Mouse (Mus musculus): ENCODE data around the gene P2ry6. TPM values are rescaled to one million over a fixed set of nuclear protein-coding genes. Genes with fewer than 3 reads are reported as not detected.

Gene P2ry6
- polyA plus RNA-seq, 1 experiment = 0.04 TPM

DNA sequence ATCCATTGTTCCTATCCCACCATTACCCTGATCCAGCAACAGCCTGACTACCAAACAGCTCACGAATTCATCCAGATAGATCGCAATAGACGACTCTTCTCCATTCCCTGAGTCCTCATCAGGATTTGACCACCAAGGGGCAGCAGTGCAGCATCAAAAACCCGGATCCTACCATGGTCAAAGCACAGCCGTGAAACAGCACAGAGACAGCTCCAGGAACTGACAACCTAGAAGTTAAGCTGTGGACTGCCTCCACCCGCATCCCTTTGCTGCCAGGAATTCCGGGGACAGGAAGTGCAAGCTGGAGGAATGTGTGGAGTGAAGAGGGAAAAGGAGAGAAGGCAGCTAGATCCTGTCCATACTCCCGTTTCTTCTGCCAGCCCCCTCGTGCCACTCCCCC is 13.6 kb upstream of the P2ry6 start:
- H3K4me3 ChIP-seq (ENCODE audit: insufficient read depth, poor library complexity, severe bottlenecking) = no peak overlapping the region
- TF ChIP-seq USF1 (IDR thresholded peaks at IDR 0.05; ENCODE audit: low read depth) (no peak), CEBPB (IDR thresholded peaks at IDR 0.05; ENCODE audit: low read depth) (no peak), CTCF (IDR thresholded peaks at IDR 0.05; ENCODE audit: control insufficient read depth, insufficient read depth, insufficient read length) (peak; percentile 23)

DNA sequence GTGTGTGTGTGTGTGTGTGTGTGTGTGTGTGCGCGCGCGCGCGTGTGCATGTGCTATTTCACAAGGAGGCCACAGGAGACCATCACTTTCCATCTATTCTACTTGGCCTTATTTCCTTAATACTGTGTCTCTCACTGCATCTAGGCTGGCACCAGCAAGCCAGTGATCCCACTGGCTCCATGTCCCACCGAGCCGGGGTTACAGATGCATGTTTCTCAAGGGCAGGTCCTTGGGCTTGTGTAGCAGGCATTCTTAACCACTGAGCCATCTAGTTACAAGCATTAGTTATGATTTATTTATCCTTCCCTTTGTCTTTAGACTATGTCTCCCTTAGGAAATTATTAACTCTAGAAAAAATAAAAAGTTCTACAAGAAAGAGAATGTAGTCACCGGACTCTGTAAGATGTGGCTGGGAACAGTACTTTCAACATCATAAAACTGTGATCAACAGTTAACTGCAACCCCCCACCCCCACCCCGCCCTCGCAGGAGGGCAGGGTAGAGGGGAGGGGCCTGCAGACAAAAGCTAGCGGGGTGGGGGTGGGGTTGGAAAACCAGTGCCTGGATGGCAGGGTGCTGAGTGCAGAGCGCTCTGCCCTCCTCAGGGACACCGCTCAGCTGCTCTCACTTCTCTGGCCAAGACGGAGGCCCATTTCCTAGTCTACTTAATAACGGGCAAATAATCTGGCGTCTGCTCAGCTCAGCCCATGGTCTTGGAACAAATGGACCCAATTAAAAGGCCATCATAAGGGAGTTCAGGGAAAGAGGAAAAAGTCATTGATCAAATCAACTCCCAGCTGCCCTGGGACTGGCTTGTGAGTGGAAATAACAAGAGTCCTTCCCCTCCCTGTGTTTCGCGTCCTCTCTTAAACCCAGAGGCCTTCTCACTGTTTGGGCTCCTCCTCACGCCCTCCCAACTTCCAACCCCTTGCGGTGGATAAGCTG is 10.3 kb upstream of the P2ry6 start:
- Histone ChIP-seq H3K27me3 (ENCODE audit: control insufficient read depth, insufficient read depth, insufficient read length) (no peaks in the 10 kb centered on the region), H3K79me3 (ENCODE audit: low read depth) (no peaks in the 10 kb centered on the region), H3K36me3 (ENCODE audit: control insufficient read depth, insufficient read depth) (no peaks in the 10 kb centered on the region), H3K79me2 (ENCODE audit: control insufficient read depth, insufficient read depth) (no peaks in the 10 kb centered on the region), H3K4me3 (ENCODE audit: insufficient read depth, poor library complexity, severe bottlenecking) (no peak overlapping the region), H3ac (ENCODE audit: control insufficient read depth, insufficient read length, low read depth) (no peak overlapping the region)
- no peak for TF ChIP-seq CEBPB (IDR thresholded peaks at IDR 0.05; ENCODE audit: low read depth)
- TF ChIP-seq MAX (IDR thresholded peaks at IDR 0.05) = no peak
- TF ChIP-seq FOSL1 (IDR thresholded peaks at IDR 0.05; ENCODE audit: insufficient read depth, low read length, poor library complexity, severe bottlenecking) = no peak
- no peak for TF ChIP-seq USF1 (IDR thresholded peaks at IDR 0.05; ENCODE audit: low read depth)
- no peak for TF ChIP-seq MYOG (IDR thresholded peaks at IDR 0.05; ENCODE audit: control insufficient read depth, extremely low read depth, insufficient read length)
- no peak for TF ChIP-seq CTCF (IDR thresholded peaks at IDR 0.05; ENCODE audit: control insufficient read depth, insufficient read depth, insufficient read length)
- TF ChIP-seq MYOD1 (IDR thresholded peaks at IDR 0.05; ENCODE audit: control insufficient read depth, insufficient read length, low read depth) = no peak

More for the DNA sequence above, 13.6 kb upstream of the P2ry6 start:
- Histone ChIP-seq H3K79me3 (ENCODE audit: low read depth) (no peaks in the 10 kb centered on the region), H3ac (ENCODE audit: control insufficient read depth, insufficient read length, low read depth) (no peak overlapping the region), H3K79me2 (ENCODE audit: control insufficient read depth, insufficient read depth) (no peaks in the 10 kb centered on the region), H3K36me3 (ENCODE audit: control insufficient read depth, insufficient read depth) (no peaks in the 10 kb centered on the region), H3K27me3 (ENCODE audit: control insufficient read depth, insufficient read depth, insufficient read length) (no peaks in the 10 kb centered on the region)

DNA sequence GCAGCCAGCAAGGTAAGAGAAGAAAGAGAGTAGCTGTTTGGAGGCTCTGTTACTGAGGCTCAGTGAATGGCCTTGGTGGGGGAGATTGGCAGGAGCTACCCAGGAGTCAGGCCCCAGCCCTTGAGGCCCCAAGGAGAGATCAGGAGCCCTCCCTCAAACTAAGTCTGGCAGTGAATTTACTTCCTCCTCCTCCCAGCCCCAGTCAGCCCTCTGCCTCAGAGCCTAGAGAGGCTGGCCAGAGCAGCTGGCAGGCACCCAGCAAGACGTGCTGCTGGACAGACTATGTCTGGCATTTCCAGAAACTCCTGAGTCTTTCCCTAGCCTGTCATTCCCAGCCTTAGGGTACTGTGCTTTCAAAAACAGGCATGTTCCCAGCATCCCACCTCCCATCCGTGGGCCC is 4.7 kb upstream of the P2ry6 start:
- Histone ChIP-seq H3K4me3 (ENCODE audit: insufficient read depth, poor library complexity, severe bottlenecking) (no peak overlapping the region), H3K79me2 (ENCODE audit: control insufficient read depth, insufficient read depth) (no peaks in the 10 kb centered on the region), H3K27me3 (ENCODE audit: control insufficient read depth, insufficient read depth, insufficient read length) (no peaks in the 10 kb centered on the region), H3K36me3 (ENCODE audit: control insufficient read depth, insufficient read depth) (no peaks in the 10 kb centered on the region), H3ac (ENCODE audit: control insufficient read depth, insufficient read length, low read depth) (no peak overlapping the region), H3K79me3 (ENCODE audit: low read depth) (no peaks in the 10 kb centered on the region)
- TF ChIP-seq USF1 (IDR thresholded peaks at IDR 0.05; ENCODE audit: low read depth) (no peak), MAX (IDR thresholded peaks at IDR 0.05) (no peak), FOSL1 (IDR thresholded peaks at IDR 0.05; ENCODE audit: insufficient read depth, low read length, poor library complexity, severe bottlenecking) (no peak), MYOG (IDR thresholded peaks at IDR 0.05; ENCODE audit: control insufficient read depth, extremely low read depth, insufficient read length) (no peak), CEBPB (IDR thresholded peaks at IDR 0.05; ENCODE audit: low read depth) (no peak), CTCF (IDR thresholded peaks at IDR 0.05; ENCODE audit: control insufficient read depth, insufficient read depth, insufficient read length) (no peak), MYOD1 (IDR thresholded peaks at IDR 0.05; ENCODE audit: control insufficient read depth, insufficient read length, low read depth) (no peak)

DNA sequence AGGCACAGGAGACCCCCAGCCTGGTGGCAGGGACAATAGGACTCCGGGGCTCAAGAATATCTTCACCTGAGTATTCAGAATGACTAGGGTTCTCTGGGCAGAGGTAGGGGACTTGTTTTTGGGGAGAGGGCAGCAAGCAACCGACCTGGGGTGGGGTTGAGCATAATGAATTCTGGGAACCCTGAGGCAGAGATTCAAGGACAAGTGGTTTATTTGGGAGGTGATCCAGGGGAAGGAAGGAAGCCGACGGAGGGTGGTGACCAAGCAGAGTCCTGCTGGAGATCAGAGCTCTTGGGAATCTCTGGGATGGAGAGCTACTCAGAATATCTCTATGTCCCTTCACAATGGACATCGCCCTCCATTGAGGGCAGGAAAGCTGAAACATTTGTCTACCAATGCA is 3.7 kb upstream of the P2ry6 start:
- Histone ChIP-seq H3K27me3 (ENCODE audit: control insufficient read depth, insufficient read depth, insufficient read length) (no peaks in the 10 kb centered on the region), H3ac (ENCODE audit: control insufficient read depth, insufficient read length, low read depth) (no peak overlapping the region), H3K36me3 (ENCODE audit: control insufficient read depth, insufficient read depth) (no peaks in the 10 kb centered on the region), H3K79me3 (ENCODE audit: low read depth) (no peaks in the 10 kb centered on the region), H3K4me3 (ENCODE audit: insufficient read depth, poor library complexity, severe bottlenecking) (no peak overlapping the region), H3K79me2 (ENCODE audit: control insufficient read depth, insufficient read depth) (no peaks in the 10 kb centered on the region)
- no peak for TF ChIP-seq CTCF (IDR thresholded peaks at IDR 0.05; ENCODE audit: control insufficient read depth, insufficient read depth, insufficient read length)
- TF ChIP-seq MAX (IDR thresholded peaks at IDR 0.05) = no peak
- TF ChIP-seq CEBPB (IDR thresholded peaks at IDR 0.05; ENCODE audit: low read depth) = no peak
- no peak for TF ChIP-seq MYOG (IDR thresholded peaks at IDR 0.05; ENCODE audit: control insufficient read depth, extremely low read depth, insufficient read length)
- no peak for TF ChIP-seq USF1 (IDR thresholded peaks at IDR 0.05; ENCODE audit: low read depth)
- no peak for TF ChIP-seq FOSL1 (IDR thresholded peaks at IDR 0.05; ENCODE audit: insufficient read depth, low read length, poor library complexity, severe bottlenecking)
- no peak for TF ChIP-seq MYOD1 (IDR thresholded peaks at IDR 0.05; ENCODE audit: control insufficient read depth, insufficient read length, low read depth)

DNA sequence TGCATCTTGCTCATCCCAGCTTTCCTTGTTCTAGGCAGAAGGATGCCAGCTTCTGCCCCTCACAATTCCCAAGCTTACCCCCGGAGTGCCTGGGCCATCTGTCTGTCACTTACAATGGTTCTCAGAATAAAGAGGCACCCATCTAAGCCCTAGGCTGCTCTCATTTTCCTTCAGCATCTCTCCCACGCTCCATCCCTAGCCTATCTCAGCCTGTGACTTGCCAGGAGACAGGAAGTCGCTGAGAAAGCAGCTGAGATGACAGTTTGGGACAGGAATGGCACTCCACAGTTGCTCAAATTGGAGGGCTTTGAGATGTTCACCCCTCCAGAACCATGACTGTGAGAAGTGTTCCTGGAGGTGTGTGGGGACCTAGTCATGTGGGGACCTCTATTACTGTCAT is 1.6 kb downstream of the P2ry6 start:
- Histone ChIP-seq H3K4me3 (ENCODE audit: insufficient read depth, poor library complexity, severe bottlenecking) (no peak overlapping the region), H3K79me3 (ENCODE audit: low read depth) (no peaks in the 10 kb centered on the region), H3K27me3 (ENCODE audit: control insufficient read depth, insufficient read depth, insufficient read length) (no peaks in the 10 kb centered on the region), H3ac (ENCODE audit: control insufficient read depth, insufficient read length, low read depth) (no peak overlapping the region), H3K79me2 (ENCODE audit: control insufficient read depth, insufficient read depth) (no peaks in the 10 kb centered on the region), H3K36me3 (ENCODE audit: control insufficient read depth, insufficient read depth) (no peaks in the 10 kb centered on the region)
- TF ChIP-seq CEBPB (IDR thresholded peaks at IDR 0.05; ENCODE audit: low read depth) = no peak
- no peak for TF ChIP-seq MAX (IDR thresholded peaks at IDR 0.05)
- TF ChIP-seq MYOG (IDR thresholded peaks at IDR 0.05; ENCODE audit: control insufficient read depth, extremely low read depth, insufficient read length) = no peak
- TF ChIP-seq MYOD1 (IDR thresholded peaks at IDR 0.05; ENCODE audit: control insufficient read depth, insufficient read length, low read depth) = no peak
- TF ChIP-seq CTCF (IDR thresholded peaks at IDR 0.05; ENCODE audit: control insufficient read depth, insufficient read depth, insufficient read length) = no peak
- TF ChIP-seq FOSL1 (IDR thresholded peaks at IDR 0.05; ENCODE audit: insufficient read depth, low read length, poor library complexity, severe bottlenecking) = no peak
- no peak for TF ChIP-seq USF1 (IDR thresholded peaks at IDR 0.05; ENCODE audit: low read depth)
